Mouse (Mus musculus) NIH3T3 (cell line): ENCODE data around the gene Hemk1.

ENCODE experiments used
- DNase-seq: peaks from one replicate; pipeline ENCODE4 v3.0.0-alpha.2; 2012; ENCODE audit warnings: low read depth

Gene Hemk1

GRCm38 (mm10) chr9:107343146-107343943 lies 5.2 kb upstream of the Hemk1 start:
- no peak for DNase-seq

GRCm38 (mm10) chr9:107342201-107342709 lies 4.1 kb upstream of the Hemk1 start:
- DNase-seq: no peak

- no peak for DNase-seq
These were observed 2.9 kb upstream of the Hemk1 start for GRCm38 (mm10) chr9:107340911-107341645.

DNA sequence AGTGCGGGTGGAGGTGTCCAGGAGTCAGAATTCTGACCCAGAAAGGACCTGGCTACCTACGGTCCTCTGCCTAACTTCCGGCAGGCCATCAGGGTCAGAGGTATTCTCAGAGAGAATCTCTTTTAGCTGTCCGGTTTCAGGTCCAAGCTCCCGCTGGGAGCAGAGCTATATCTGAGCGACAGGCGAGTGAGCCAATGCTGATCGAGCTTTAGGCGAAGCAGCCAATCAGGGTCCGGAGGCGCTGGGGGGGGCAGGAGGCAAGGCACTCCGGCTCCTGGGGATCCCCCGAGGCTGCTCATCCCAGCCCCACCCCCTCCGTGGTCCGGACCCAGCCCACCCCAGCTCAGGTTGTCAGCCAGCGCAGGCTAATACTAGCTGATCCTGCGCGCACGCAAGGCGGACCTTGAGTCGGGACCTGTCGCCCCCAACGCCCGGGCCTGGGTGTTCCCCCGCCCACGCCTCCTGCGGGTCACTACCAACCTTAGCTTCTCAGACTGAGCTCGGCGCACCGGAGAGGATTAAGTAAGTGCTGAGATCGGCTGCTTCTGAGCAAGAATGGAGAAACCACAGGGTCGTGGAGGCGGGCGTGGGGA lies 2.2 kb upstream of the Hemk1 start, which contains the start of gene 6430571L13Rik:
Gene 6430571L13Rik, plus strand, starts transcription at position 336 of the 593 bp plus-strand sequence.
- peak; percentile 93 for DNase-seq

DNA sequence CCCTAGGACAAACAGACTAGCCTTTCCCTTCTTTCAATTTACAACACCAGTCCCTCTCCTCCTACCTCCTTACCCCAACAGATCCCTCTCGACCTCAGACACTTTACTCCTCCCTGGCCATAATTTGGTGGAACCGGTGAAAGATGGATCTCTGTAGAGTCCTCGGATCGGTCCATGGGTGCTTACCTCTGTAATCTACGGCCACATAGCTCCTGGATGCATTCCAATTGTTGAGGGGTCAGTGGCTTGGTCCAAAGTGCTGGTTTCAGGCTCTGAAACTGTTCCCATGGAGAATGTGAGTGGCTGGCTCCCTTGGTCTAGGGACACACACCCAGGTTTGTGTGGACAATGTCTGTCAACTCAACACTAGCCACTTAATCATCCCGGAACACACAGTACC lies 1.8 kb downstream of the Hemk1 start:
- DNase-seq: no peak

DNA sequence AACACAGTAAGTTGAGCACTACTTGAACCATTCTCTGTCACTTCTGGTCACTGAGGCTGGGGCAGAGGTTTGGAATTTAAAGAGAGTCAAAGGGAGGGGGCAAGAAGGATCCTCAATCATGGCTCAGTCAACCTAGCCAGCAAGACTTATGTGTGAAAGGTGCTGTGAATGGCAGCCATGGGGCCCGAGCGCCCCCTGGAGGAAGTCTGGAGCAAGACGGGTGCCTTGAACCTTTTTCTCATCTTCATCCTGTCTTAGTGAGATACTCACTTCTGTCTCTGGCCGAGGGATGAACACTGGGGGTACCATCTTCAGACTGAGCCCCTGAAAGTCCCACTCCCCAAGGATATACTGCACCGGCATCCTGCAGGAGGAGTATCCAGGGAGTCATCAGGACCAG lies 2.2 kb downstream of the Hemk1 start:
- peak; percentile 78 for DNase-seq

GRCm38 (mm10) chr9:107335046-107335445 lies 3.1 kb downstream of the Hemk1 start:
- DNase-seq: no peak

- DNase-seq: no peak
These were observed 3.8 kb downstream of the Hemk1 start for GRCm38 (mm10) chr9:107334356-107334755.

- no peak for DNase-seq
These were observed 4.5 kb downstream of the Hemk1 start for GRCm38 (mm10) chr9:107333686-107334085.

DNA sequence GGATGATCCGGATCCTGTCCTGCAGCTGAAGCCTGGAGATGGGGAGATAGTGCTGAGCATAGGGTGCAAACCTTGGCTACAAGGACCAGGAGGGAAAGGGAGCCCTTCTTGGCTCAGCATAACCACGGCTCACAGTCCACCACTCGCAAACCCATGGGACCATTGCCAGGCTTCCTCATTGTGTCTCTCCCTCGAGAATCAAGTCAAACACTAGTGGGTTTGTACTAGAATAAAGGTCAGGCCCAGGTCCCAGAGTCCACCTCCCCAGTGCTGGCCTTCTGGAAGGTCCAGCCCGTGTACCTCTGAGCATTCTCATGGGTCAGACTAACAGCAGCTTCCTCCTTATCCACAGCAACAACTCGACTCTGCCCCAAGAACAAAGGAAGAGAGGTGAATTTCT lies 7.4 kb downstream of the Hemk1 start:
- DNase-seq: no peak

DNA sequence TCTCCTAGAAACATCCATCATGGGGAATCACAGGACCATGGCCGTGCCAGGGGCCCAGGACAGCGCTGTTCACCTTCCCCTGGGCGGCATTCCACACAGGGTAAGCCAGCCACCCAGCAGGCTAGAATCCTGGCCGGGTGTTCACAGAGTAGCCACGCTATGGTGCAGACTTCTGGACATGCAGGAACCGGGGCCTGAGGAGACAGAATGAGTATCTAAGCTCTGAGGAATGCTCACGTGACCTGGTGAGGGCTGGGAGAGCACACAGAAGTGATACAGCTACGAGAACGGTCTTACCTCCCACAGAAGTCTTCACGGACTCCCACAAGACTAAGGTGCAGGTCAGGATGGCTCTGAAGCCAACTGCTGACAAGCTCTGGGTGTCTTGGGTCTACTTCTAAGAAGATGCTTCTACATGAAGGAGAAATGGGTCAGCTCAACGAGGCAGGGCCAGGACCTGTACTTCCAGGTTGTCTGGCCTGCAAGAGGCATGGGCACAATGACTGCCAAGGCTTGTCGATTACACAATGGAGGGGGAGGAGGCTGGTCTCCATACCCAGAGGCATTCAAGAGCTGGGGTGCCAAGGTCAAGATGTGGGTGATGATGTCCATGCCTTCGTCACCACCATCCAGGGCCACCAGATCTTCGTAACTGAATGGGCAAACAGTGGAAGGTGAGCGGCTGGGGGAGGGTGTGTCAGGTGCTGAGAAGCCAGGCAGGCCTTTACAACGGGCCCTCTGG lies 10.1 kb downstream of the Hemk1 start:
- no peak for DNase-seq

DNA sequence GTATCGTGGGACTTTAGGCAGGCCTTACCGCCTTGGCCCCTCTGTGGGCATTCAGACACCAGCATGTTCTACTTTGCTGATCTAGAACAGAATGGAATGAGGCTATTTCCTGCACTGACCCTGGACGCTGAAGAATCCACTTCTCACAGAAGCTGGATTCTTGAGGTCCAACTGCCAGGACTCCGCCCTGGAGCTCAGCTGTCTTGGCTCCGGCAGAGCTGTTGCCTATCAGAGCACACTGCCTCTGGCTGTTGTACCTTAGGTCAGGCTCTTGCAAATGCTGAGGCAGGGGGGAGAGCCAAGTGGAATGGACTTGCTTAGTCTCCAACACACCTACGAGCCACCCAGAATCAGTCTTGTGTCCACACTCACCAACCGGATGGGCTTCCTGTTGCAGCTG lies 12.2 kb downstream of the Hemk1 start:
- no peak for DNase-seq

- no peak for DNase-seq
These were observed 13.2 kb downstream of the Hemk1 start for GRCm38 (mm10) chr9:107324799-107325561.

DNA sequence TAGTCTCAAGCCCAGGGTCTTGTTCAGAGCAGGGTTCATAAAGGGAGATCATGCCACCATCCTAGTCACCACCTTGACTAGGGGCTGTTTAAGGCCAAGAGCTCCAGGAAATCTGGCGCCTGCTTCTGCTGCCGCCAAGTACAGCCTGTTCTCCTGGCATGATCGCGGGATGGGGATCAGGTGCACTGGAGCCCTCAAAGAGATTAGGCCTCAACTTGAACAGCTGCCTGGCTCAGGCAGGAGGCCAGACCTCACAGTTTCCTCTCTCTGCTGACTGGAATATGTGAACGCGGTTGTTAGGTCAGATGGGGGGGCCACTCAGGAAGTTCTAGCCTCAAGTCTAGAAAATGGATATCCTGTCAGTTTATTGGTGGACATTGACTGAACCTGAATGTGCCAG lies 14.6 kb downstream of the Hemk1 start:
- peak; percentile 30 for DNase-seq

DNA sequence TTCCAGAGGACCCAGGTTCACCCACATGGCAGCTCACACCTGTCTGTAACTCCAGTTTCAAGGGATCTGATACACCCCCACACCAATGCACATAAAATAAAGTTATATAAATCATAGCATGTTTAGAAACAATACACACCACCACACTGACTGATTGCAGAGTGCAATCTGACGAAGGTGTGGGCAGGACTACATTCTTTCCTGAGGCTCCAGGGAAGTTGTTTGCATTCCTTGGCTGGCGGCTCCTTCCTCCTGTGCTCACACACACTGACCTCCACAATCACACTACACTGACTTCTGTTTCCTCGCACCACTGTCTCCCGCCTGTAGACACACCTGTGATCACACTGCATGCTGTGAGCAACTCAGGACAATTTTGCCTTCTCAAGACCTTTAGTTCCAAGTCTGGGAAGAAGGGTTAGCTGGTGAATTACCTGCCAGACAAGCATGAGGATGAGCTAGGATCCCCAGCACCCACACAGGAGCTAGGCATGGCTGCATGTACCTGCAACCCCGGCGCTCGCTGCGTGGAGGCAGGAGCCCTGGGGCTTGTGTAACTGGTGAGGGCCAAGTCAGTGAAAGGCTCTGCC lies 15.6 kb downstream of the Hemk1 start:
- no peak for DNase-seq

DNA sequence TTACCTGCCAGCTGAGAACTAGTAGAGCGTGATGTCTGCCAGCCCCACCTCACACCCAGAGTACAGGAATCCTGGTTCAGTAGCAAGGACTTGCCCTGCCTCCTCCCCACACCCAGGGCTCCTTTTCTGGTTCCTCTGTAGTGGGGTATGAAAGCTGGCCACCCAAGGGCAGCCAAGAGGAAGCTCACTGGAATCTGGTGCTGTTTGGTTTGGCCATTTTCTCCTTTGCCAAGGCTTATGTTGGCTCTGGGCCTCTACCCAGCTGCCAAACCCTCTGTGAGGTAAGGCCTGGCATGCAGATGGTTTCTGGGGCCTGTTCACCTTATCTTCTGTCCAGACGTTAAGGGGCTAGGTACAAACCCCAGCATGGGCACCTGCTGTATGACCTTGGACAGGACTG lies 22.4 kb downstream of the Hemk1 start:
- peak; percentile 40 for DNase-seq

DNA sequence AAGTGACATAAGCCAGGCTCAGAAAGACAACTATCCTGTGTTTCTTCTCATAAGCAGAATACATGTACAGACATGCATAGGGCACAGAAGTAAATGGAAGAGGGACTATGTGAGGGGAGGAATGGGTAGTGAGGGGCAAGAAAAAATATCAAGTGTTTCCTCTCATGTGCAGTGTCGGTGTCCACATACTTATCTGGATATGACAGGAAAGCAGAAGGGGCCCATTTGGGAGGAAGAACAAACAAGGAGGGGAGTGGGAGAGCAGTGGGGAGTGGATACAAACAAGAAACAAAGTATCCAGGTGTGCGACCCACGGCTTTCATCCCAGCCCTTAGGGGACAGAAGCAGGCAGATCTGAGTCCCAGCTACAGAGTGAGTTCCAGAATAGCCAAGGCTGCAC lies 24.2 kb downstream of the Hemk1 start:
- no peak for DNase-seq

DNA sequence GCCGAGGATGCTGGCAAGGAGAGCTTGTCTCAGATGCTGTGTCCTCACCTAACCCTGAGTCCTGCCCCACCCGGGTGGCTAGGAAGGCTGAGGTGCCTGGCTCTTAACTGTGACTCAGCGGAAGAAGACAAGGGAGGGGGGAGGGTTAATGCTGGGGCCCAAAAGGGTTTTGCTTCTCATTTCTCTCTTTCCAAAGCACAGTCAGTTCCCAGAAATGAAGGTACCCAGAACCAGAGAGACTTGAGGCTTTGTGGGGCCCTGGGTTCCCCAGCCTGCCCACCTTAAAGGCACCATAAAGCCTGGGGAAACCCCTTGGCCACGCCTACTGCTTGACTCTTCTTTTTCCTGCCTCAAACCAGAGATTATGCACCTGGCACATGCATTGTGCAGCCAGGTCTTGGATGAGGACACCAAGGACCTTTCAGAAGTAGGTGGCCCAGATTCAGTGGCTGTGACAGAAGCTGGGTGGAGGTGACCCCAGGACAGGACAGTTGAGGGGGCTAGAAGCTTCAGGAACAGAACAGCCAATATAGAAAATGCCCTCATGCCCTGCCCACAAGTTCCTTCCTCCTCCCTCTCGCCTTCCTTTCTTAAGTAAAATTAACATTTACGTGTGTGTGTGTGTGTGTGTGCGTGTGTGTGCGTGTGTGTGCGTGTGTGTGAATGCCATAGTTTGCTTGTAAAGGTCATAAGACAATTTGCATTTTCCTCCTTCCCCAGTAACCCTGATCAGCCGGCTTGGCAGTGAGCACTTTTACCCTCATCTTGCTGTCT lies 25.2 kb downstream of the Hemk1 start:
- DNase-seq: peak; percentile 59

GRCm38 (mm10) chr9:107309600-107309999 lies 28.6 kb downstream of the Hemk1 start:
- no peak for DNase-seq

- no peak for DNase-seq
These were observed 29.0 kb downstream of the Hemk1 start for GRCm38 (mm10) chr9:107309171-107309570.
